Mouse (Mus musculus): ENCODE data around the gene Mmp17.
"Not testable (repeated sequence)": the region's sequence is repeated elsewhere in the genome, so short reads cannot be mapped to it uniquely, and the experiment has no call there.

Gene Mmp17

DNA sequence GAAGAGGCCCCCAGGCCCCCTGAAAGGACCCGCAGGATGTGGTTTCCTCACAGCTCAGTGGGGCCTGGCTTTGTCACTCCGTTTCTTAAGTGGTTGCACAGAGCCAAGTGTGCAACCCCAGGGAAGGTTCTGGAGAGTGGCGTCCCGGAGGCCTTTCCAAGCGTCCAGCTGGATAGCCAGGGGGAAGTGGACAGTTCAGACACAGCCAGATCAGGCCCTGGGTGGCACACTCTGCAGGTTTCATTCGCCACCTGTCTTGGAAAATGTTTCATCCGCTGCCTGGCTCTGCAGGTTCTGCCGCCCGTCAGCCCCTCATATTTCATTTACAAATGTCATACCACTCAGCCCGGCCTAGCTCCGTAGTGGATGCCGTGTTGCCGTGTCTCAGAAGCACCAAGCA, 2.5 kb downstream of the Mmp17 start:
- DNase-seq (ENCODE audit: extremely low spot score, low read depth, low spot score) = no peak

GRCm38 (mm10) chr5:129590915-129591314, 6.9 kb downstream of the Mmp17 start:
- DNase-seq (ENCODE audit: extremely low spot score, low read depth, low spot score) = no peak

GRCm38 (mm10) chr5:129594116-129595114, 10.4 kb downstream of the Mmp17 start:
- peak; percentile 64 for DNase-seq (ENCODE audit: extremely low spot score, low read depth, low spot score)

- no peak for DNase-seq (ENCODE audit: extremely low spot score, low read depth, low spot score)
Measured at GRCm38 (mm10) chr5:129602071-129602487, 18.1 kb downstream of the Mmp17 start.

DNA sequence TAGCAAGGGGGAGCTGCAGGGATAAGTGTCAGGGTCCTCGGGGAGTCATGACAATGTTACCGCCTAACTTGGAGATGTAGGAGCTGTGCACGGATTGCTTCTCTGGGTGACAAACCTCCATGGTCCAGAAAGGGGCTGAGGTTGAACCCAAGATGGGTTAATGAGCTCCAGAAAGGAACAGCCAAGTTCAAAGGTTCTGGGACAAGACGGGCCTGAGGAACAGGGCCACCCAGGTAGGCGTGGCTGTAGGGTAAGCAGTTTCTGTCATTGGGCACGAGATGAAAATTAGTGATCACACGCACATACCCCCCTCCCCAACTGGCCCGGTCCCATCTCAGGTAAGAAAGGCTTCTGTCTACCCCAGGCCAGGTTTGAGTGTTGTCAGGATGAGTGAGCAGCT, 23.5 kb downstream of the Mmp17 start:
- no peak for DNase-seq (ENCODE audit: extremely low spot score, low read depth, low spot score)

DNA sequence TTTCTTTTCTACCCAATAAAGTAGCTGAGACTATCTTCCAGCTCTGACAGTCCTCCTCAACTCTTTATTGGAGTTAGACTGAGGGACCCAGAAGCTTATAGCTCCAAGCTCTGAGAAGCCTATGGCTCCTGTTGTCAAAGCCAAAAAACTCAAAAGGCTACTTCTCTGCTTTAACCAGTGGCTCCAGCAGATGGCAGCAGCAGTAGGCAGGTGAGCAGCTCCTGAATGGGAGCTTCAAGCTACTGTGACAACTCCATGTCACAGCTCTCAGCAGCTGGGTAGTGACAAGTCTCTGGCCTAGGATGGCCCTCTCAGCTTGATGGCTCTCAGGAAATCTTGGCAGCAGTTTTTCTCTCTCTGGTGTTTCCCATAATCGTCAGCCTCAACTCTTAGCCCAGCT, 27.1 kb downstream of the Mmp17 start:
- DNase-seq (ENCODE audit: extremely low spot score, low read depth, low spot score) = peak; percentile 20

DNA sequence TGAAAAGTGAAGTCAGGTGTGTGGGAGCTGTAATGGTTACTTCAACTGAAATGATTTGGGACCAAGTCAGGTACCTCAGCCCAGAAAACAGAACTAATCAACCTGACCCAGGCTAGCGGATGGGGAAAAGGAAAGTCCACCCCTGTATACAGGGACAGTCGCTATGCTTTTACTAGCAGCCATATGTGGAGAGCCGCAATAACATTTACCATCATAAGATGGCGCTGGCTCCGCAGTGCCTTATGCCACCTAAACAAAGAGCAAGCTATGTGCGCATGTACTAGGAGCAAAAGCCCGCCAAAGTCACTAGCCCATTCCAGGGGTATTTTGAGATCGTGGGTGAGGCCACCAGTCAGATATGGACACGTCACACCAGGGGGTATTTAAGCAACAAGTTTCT, 36.6 kb downstream of the Mmp17 start:
- DNase-seq (ENCODE audit: extremely low spot score, low read depth, low spot score) = not testable (repeated sequence)

DNA sequence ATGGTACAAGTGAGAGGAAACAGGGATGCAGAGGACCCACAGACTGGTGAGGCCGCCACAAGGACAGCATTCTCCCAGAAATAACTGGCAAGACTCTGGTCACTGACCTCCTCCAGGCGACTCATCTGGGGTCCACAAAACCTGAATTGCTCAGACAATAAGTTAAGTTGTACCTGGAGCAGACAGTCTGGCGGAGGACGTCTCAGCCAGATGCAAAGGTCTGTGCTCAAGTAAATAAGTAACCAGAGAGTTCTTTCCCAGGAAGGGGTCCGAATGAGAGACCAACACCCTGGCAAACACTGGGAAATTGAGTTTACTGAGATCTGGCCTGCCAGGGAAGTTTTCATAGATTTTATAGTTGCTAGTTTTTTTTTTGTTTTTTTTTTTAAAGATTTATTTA, 37.4 kb downstream of the Mmp17 start:
- DNase-seq (ENCODE audit: extremely low spot score, low read depth, low spot score) = no peak

- no peak for DNase-seq (ENCODE audit: extremely low spot score, low read depth, low spot score)
Measured at GRCm38 (mm10) chr5:129626099-129626498, 42.1 kb downstream of the Mmp17 start.

DNA sequence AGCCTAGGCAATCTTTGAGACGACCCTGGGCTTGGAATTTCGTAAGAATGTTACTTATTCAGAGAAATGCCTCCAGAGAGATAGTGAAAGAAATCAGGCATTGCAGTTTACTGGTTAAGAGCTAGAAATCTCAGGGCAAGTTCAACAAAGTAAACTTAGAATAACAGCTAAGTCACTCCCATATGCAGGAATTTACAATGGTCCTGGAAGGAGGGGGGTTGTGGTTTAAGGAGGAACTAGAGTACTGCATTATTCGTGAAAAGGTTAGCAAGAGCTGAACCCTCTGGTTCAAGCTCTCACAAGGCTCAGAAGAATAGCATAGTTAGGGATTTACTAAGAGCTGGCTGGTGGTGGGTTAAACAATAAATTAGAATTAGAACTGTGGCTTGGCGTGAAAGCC, 42.6 kb downstream of the Mmp17 start:
- not testable (repeated sequence) for DNase-seq (ENCODE audit: extremely low spot score, low read depth, low spot score)

- not testable (repeated sequence) for DNase-seq (ENCODE audit: extremely low spot score, low read depth, low spot score)
Measured at GRCm38 (mm10) chr5:129632270-129633250, 48.6 kb downstream of the Mmp17 start.

DNA sequence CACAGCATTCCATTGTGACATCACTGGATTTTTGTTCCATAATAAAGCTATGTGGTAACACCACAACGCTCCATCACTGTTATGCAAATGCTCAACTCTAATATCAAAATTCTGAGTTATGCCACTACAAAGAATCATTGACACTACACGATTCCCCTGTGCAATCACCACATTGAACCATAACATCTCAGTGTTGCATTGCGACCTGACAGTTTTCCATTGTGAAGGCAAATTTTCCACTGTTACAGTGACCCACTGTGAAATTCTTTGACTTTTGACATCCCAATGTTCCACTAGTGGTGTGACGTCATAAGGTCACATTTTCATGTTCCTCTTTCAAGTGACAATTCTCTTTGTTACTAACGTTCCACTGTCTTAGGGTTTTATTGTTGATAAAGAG, 66.9 kb downstream of the Mmp17 start:
- DNase-seq (ENCODE audit: extremely low spot score, low read depth, low spot score) = no peak

DNA sequence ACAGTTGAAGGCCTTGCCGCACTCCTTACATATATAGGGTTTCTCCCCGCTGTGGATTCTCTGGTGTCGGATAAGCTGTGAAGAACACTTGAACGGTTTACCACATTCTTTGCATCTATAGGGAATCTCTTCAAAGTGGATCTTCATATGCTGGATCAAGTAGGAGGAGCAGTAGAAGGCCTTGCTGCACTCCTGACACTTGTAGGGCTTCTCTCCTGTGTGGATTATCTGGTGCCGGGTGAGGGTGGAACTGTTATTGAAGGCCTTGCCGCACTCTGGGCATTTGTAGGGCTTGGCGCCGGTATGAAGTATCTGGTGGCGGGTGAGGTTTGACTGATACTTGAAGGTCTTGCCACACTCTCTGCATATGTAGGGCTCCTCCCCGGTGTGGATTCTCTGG, 73.0 kb downstream of the Mmp17 start:
- no peak for DNase-seq (ENCODE audit: extremely low spot score, low read depth, low spot score)

GRCm38 (mm10) chr5:129657931-129658330, 74.0 kb downstream of the Mmp17 start:
- DNase-seq (ENCODE audit: extremely low spot score, low read depth, low spot score) = no peak
